Mouse (Mus musculus): Measurements from ENCODE around the gene Tmem248.

Gene Tmem248

DNA sequence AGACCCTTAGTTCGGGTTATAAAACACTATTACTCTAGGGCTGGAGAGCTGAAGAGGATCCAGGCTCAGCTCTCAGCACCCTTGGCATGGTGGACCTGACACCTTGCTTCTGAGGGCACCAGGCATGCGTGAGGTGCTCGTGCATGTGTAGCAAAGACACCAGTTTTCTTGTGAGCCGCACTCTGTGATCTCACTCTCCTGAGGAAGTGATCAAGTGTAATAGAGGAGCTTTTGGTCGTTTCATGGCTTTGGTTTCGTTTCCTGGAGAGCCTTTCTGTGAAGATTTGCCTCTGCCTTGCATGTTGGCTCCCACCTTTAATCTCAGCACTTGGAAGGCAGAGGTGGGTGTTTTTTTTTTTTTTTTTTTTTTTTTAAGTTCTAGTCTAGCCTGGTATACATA, 12.3 kb upstream of the Tmem248 start:
- DNase-seq: no peak

DNA sequence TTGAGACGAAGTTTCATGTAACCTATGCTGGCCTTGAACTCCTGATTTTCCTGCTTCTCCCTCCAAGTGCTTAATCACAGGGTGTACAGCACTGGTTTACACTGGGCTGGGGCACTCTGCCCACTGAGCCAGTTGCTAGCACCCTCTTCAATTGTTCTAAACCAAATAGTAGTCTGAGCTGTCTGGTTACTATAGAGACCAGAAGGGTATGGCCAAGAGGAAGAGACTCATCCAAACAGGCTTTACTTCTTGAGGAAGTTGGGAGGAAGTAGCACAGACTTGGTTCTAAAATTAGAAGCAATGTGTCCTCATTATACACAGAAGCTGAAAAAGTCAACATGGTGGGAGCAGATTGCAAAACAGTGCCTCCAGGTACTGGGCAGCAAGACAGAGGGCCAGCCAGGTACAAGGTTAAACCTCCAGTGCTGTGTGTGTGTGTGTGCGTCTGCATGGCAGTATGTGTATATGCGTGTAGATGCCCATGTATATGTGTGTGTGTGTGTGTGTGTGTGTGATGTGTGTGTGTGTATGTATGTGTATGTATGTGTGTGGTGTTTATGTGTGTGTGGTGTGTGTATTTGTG, 11.3 kb upstream of the Tmem248 start:
- DNase-seq: no peak

DNA sequence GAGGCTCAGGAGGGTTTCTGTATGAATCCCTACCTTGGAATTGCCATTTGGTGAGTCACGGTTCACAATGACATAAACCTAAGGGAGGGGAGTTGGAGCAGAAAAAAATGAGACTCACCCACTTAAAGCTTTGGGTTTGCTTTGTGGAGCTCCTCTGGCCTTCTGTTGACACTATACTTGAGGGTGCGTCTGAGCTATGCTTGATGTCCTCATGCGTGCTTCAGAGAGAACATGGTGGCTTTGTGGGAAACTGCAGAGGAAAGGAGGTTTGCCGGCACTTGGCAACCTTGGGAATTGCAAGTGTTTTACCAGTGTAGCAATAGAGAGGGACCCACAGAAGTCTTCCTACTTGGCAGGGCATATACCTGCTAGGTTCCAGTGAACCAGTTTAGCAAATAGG, 9.6 kb upstream of the Tmem248 start:
- DNase-seq: no peak

DNA sequence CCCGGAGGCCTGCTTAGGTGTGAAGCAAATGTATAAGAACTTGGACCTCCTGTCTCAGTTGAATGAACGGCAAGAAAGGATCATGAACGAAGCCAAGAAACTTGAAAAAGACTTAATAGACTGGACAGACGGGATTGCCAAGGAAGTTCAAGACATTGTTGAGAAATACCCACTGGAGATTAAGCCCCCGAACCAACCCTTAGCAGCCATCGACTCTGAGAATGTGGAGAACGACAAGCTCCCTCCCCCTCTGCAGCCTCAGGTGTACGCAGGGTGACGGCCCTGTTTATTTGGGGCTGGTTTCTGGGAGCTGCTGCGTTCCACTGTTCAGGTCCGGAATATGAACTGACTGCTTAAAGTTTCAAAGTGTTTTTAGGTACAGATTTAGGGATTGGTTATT, 3.9 kb upstream of the Tmem248 start:
- DNase-seq: no peak

DNA sequence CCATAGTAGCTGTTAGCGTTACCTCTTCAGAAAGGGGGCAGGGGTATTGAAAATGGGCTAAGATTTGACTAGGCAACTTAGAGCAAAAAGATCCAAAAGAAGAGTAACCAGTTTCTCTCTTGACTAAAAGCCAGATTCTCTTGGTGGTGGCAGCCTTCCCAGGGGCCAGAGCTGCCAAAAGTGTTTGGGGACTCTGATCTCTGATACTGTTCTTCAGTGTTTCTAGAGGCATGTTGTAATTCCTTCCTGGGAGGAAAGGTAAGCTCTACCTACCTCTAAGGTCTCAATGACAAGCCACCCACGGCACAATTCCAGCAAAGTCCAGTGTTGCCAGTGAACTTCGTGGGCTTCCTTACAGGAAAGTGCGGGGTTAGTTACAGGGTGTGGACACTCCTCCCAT, 525 bp downstream of the Tmem248 start:
- no peak for DNase-seq

DNA sequence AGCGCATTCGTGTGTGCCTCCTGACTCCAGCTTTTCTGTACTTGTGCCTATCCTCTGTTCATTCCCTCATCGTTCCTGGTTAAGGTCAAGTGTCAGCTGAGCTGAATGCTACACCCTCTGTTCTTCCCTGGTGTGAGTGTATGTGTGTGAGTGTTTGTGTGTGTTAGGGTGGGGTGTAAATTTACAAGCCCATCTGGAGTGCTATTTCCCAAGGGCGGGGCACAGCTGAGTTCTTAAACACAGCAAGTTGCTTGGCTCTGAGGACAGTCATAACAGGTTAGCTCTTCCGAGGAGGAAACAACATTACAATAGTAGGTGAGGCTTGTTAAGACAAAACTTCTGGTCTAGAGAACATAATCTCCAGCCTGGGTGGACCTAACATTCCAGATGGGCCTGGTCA, 1.5 kb downstream of the Tmem248 start:
- no peak for DNase-seq

DNA sequence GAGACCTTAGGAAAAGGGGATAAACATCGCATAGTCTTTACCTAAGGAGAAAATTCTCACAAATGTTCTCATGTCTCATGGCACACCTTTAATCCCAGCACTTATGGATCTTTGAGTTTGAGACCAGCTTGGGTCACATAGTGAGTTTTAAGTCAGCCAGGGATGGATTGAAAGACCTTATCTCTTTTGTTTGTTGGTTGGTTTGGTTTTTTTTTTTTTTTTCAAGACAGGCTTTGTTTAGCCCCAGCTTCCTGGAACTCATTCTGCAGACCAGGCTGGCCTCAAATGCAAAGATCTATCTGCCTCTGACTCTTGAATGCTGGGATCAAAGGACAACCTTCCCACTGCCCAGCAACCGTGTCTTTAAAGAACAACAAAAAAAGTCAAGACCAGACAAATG, 4.4 kb downstream of the Tmem248 start:
- DNase-seq: no peak

DNA sequence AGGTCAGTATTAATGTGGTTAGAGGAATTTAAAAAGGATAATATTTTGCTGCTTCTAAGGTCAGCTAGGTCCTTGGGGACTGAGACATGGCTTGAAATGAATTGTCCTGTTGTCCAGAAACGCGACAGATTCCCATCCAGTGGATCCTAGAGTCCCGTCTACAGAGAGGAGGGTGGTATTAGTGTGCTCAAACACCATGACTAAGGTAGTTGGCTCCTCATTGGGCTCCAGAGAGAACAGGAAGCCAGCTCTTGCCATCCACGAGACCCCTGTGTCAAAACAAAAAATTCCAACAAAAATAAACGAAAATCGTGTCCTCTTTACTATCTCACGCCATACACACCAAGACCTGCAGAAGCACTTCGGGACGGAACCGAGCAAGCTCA, 4.9 kb downstream of the Tmem248 start:
- no peak for DNase-seq

DNA sequence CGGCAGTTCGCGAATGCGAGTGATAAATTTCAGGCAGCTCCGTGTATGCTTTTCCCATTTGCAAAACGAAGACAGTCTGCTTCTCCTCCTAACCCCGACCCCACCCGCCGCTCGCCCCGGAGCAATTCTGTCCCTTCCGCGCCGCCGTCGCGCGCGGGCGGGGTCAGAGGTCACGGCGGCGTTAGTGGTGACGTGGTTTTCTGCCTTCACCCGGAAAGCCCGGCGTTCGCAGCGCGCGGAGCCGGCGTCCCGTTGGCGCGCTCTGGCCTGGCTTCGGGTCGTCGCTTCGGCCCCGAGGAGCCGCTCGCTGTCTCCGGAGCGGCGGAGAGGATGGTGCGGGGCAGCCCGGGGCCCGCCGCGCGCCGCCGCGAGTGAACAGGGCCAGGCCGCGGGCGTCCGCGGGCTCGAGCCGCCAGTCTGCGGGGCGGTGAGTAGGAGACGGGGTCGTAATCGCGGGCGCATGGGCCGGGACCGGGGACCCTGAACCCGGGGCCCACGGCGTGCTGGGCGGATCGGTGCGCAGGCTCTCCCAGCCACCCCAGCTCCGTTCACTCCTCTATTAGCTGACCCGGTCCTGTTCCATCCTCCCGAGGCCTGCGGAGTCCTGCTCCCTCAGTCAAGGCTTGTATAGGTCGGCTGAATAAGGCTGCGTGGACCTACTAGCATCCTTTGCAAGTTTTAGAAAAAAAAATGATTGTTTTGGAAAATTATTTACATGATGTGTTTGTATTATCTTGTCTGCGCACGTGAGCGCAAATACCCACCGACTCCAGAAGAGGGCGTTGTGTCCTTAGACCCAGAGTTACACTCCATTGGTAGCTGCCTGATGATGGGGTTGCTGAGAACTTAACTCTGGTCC, 5.5 kb downstream of the Tmem248 start:
- DNase-seq: peak; percentile 92

DNA sequence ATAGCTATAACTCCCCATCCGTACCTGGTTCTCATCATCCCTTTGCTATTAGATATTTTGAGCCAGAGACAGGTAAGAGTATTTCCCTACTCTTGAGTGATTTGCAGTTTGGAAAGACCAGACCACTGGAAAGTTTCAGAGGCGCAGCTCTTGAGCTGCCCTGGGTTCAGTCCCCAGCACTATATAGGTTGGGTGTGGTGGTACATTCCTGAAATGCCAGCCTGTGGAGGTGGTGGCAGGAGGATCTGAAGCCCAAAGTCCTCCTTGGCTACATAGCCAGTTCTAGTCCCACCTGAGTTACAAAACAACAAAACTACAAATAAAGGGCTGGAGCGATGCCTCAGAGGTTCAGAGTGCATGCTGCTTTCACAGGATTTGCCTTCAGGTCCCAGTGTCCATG, 9.9 kb downstream of the Tmem248 start:
- no peak for DNase-seq

DNA sequence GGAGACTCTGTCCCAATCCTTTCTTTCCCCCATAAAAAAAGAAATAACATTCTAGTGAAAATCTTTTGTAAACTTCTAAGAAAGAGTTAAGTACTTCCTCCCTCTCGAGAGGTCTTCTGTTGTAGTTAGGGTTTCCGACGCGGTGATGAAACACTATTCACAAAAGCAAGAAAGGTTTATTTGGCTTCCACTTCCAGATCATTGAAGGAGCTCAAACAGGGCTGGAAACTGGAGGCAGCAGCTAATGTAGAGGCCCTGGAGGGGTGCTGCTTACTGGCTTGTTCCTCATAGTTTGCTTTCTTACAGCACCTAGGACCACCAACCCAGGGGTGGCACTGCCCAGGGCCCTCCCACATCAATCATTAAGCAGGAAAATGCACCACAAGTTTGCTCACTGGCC, 11.2 kb downstream of the Tmem248 start:
- DNase-seq: no peak

DNA sequence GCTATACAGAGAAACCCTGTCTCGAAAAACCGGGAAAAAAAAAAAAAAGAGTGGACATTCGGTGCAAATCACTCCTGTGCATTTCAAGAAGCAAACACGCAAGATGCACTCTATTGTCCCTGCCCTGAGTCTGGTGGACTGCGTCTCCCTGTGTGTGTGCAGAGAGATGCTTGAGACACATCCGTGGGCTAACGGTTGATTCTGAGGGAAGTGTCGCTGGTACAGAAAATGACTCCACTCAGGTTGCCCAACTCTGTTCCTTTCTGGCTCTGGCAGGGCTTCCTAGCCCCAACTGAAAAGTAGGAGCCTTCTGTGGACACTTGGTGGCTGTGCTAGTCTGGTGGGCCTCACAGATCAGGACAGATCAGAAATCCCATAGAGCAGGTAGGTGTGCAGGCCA, 19.4 kb downstream of the Tmem248 start:
- DNase-seq: no peak

DNA sequence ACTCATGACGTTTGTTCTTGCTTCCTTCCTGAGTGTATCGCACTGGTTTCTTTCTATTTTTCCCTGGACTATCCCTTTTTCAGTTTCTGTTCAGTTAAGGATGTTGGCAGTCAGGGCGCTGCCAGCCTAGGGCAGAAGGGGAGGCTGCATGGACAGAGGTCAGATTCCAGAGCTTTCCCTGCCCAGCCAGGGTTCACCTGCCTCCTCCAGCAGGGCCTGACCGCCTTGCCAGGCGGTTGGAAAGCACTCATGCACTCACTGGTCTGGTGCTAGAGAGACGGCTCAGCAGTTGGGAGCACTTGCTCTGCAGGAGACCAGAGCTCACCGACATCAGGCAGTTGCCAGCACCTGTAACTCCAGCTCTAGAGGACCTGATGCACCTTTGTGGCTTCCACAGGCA, 22.4 kb downstream of the Tmem248 start:
- DNase-seq: no peak

DNA sequence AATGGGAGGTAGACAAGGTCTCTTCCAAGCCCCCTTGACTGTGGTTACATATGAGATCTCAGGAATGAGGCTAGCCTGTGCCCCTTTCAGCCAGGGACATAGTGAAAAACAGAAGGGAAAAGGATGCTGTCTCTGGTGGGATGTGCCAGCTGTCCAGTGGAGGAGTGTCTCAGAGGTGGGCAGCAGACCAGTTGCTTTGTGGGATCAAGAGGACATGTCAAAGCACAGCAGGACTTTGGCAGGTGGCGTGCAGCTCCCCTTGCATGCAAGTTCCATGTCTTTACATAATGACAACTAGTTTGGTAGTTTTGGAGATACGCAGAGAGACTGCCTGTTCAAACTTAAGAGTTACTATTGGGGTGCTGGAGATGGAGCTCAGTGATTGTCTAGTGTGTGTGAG, 23.0 kb downstream of the Tmem248 start:
- no peak for DNase-seq

DNA sequence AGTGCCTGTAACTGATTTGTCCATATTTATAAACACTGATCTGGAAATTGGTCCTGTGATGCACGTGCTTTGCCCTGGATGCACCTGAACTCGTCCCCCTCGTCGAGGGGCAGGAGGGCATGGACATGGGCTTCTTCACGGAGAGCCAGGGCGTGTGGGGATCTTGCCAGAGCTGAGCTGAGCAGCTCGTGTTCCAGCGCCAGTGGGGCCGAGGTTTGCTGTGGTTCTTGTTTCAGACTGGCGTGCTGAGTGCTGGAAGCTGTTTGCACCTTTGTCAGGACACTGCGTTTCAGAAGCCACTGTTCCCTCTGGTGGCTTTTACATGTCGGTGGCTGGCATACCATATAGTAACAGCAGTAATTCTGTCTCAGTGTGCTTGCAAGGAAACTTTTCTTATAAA, 24.5 kb downstream of the Tmem248 start:
- no peak for DNase-seq

DNA sequence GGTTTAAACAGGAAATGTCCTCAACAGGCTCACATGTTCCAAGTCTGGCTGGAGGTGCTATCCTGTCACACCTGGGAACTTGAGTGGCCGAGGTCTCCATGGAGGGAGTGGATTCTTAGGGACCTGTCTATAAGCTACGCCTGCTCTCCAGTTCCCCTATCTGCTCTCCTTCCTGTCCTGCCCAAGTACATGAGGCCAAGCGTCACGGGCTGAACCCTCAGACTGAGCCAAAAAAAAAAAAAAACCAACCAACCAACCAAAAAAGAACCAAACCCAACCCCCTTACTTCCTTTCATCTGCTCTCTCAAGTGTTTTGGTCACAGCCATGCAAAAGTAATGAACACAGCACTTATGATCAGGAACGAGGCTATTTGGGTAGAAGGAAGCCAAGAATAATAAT, 30.9 kb downstream of the Tmem248 start:
- DNase-seq: no peak

DNA sequence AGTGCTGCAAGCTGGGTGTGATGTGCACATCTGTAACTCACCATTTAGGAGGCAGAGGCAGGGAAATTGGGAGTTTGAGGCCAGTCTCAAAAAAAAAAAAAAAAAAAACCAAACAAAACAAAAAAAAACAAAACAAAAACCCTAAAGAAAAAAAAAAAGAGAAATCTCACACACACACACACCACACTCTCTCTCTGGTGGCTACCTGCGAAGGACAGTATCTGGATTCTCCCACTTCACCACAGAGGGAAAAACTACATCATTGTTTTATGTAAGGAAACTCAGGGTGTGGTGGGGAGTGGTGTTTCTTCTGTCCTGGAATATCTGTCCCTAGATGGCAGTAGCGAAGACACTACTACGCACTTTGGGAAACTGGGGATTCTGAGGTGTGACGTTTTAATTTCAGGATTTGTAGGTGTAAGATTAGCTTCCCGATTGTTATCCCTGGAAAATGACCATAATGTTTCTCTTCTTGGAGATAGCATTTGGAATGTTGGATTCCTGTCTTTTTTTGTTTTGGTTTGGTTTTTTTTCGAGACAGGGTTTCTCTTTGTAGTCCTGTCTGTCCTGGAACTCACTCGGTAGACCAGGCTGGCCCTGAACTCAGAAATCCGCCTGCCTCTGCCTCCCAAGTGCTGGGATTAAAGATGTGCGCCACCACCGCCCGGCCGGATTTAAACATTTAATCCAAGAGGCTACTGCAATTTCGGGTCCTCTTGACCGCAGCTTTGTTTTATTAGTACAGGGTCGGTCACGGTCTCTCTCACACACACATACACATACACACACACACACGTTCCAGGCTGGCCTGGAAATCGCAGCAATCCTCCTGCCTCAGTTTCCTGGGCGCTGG, 37.5 kb downstream of the Tmem248 start:
- DNase-seq: no peak

DNA sequence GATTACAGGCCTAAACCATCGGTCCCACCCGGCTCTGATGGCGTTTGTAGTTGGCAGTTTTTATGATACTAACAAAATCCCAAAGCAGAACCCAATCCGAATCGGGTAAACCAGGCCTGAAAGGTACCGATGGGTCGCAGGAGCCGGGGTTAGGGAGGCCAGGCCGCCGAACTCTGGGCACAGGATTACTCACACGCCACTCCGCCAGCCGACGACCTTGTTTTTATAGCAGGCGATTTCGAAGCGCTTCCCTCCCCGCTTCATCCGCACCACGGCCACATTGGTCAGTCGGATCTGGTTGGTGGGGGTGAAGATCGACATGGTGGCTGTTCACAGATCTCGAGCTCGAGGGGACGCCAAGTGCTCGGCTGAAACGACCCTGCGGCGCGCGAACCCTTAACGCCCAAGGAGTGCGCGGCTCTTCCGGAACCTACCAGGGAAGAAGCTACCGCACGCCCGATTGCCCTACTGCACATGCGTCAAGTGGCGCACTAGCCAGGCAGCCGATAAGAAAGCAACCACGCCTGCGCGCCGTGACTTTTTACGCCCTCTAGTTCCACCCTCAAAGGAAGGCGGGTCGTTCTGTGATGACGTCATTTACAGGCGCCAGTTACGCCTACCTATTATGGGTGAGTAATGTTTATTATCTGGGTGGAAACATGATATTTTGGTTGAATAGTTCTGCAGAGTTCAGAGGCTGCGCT, 38.3 kb downstream of the Tmem248 start, which contains the start of the genes Sbds and Tyw1:
Sbds (minus strand) TSS at position 514 of the 704 bp plus-strand sequence.
Tyw1 (plus strand) TSS at position 603 of the 704 bp plus-strand sequence.
- DNase-seq: peak; percentile 98

DNA sequence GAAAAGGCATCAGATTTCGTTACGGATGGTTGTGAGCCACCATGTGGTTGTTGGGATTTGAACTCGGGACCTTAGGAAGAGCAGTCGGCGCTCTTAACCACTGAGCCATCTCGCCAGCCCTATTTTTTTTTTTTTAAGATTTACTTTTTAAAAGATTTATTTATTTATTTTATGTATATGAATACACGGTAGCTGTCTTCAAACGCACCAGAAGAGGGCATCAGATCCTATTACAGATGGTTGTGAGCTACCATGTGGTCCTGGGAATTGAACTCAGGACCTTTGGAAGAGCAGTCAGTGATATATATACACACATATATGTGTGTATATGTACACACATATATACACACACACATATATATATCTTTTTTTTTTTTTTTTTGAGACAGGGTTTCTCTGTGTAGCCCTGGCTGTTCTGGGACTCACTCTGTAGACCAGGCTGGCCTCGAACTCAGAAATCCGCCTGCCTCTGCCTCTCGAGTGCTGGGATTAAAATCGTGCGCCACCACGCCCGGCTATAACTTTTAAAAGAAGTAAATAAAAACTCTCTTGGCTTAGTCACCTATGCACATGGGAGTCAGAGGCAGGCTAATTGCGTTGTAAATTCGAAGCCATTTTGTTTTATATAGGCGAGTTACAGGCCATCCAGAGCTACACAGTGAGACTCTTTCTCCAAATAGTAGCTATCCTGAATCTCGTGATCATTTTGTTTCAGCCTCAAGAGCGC, 39.1 kb downstream of the Tmem248 start:
- DNase-seq: peak; percentile 55

DNA sequence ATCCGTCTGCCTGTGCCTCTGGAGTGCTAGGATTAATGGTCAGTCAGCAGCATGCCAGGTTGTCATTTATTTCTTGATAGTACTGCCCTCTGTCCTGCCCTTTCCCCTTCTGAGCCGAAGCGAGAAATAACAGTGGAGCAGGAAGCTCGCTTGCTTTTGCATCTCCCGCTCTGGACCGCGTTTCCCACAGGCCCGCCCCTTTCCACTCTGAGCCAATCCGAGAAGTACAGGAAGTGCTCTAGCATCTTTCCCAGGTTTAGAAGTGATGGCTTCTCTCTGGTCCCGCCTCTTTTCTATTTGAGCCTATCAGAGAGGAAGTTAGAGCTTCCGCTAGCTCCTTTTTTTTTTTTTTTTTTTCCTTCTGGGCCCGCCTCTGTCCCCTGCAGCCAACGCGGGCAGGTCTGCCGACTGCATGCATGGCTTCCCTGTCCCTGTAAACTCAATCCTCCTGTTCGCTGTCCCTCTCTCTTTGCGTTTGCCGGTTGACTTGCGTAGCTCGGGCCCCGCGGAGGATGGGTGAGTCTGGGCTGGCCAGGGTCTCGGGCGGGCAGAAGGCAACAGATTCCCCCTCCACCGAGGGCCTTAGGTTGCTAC, 39.9 kb downstream of the Tmem248 start:
- peak; percentile 95 for DNase-seq

DNA sequence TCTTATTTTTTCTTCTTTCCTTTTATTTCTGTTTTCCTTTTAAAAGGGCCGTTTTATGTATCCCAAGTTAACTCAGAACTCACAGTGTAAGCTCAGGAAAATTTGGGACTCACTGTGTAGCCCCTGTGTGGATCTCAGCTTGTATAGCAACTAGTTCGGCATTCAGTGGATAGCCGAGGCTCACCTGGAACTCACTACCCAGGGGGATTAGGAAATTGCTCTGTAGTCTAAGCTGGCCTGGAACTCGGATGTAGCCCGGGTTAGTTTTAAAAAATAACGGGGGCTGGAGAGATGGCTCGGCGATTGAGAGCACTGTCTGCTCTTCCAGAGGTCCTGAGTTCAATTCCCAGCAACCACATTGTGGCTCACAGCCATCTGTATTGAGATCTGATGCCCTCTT, 40.4 kb downstream of the Tmem248 start:
- DNase-seq: peak; percentile 39

DNA sequence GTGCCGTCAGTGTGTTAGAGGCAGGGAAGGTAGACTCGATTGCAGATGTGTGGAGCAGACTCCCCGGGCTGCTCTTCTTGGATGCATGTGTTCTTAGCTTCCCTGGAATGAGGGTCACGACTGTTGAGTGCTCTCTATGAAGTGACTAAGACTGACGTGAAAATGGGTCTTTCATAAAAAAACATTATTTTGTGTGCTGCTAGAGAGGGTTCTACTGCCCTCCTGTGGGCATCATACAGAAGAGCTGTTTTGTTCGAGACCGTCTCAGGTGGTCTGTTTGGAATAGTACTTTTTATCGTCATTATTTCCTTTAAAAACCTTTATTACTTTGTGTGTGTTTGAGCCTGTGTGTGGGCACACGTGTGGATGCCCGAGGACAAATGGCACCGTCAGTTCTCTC, 46.6 kb downstream of the Tmem248 start:
- DNase-seq: no peak

Measured in cerebellum, adult 11-12 months (tissue).